Mouse (Mus musculus) macrophage (primary cell): Measurements from ENCODE around the gene Txnl4b. TPM values are rescaled to one million over a fixed set of nuclear protein-coding genes. Genes with fewer than 3 reads are reported as not detected.
A peak's percentile ranks its signal among the peaks of the same experiment; 100 is the strongest.

Experiments
- H3K27ac ChIP-seq: fragments of 350-480 bp; formaldehyde crosslinking; 2 replicates; pipeline ENCODE4 v1.9.0; 2021
- H3K36me3 ChIP-seq: fragments of 350-480 bp; formaldehyde crosslinking; 2 replicates; pipeline ENCODE4 v1.9.0; 2021; ENCODE audit errors: inconsistent target
- H3K4me3 ChIP-seq: fragments of 350-480 bp; formaldehyde crosslinking; 2 replicates; pipeline ENCODE4 v1.9.0; 2021; ENCODE audit errors: inconsistent target
- H3K79me2 ChIP-seq: fragments of 350-480 bp; formaldehyde crosslinking; 2 replicates; pipeline ENCODE4 v1.9.0; 2021; ENCODE audit errors: inconsistent target
- WGBS: methylation state at CpG from one replicate; pipeline ENCODE4 v1.1.7; 2026; ENCODE audit warnings: inconsistent platforms; ENCODE audit not compliant: missing documents; 5-methylcytosine and 5-hydroxymethylcytosine counted together
- polyA plus RNA-seq: library from polyadenylated mRNA; stranded (reverse); fragments of 250-400 nt; gene quantifications from 3 replicates; pipeline ENCODE4 v1.2.4, GENCODE M21; 2018; ENCODE audit warnings: inconsistent platforms
- total RNA-seq, 78 experiments: library from RNA; depleted of rRNA; stranded (reverse); fragments of 250-400 nt; gene quantifications; 1 replicate in 9 of 78; 2 replicates in 24 of 78; 3 replicates in 43 of 78; 4 replicates in 2 of 78; pipeline ENCODE4 v1.2.4; 2018; ENCODE audit warnings: inconsistent platforms in 56 of 78

Txnl4b gene
- total RNA-seq (2018; cell fraction: chromatin; rRNA removed), result 1 to 10 TPM in 18 of 26 experiments, under 1 TPM in 7, not detected in 1; 0.47 to 4.8 (median 1.8) TPM
- 10 to 100 TPM in 16 of 26 experiments, 1 to 10 TPM in 10; 4.1 to 14.8 (median 11.5) TPM for total RNA-seq (2018; cell fraction: cytosol; rRNA removed)
- total RNA-seq (2018; cell fraction: nucleus; rRNA removed), result 10 to 100 TPM in 4 of 26 experiments, 1 to 10 TPM in 22; 1.6 to 12.1 (median 5.8) TPM
- 7.9 to 15.1 TPM (median 9.1 TPM) in 3 replicates for polyA plus RNA-seq

GRCm38 (mm10) chr8:109565498-109566333 lies at the start of gene Txnl4b, which contains the start of gene Dhx38:
TSS of gene Txnl4b (plus strand) at chr8:109565892.
TSS of gene Dhx38 (minus strand) at chr8:109565861.
- H3K36me3 ChIP-seq, result peaks cover 33% of the 10 kb centered on the region
- H3K4me3 ChIP-seq, result peak within 1 kb of the TSS; percentile 97
- 1% methylated on average over 40 of the region's 52 CpGs for WGBS
- H3K27ac ChIP-seq, result peak within 1 kb of the TSS; percentile 88
- H3K79me2 ChIP-seq, result peaks cover 40% of the 10 kb centered on the region

DNA sequence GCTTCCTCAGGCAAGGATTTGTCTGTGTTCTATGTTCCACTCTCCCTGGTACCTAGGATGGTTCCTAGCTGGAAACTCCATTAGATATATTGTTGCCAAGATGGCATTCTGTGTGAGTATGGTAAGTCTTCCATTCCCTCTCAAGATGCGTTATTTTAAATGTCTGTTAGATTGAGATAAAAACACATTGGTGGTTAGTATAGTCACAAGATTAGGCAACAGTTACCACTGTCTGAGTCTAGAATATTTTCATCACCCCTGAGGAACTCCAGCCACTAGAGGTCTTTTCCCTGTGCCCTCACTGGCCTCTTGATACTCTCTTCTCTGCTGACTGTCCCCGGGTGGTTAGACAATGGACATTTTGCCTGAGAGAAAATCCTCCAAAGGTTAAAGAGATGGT lies 41.7 kb upstream of the Txnl4b start:
- no peak overlapping the region for H3K27ac ChIP-seq
- 82% methylated on average over 2 of the region's 2 CpGs for WGBS
- H3K79me2 ChIP-seq, result no peaks in the 10 kb centered on the region

DNA sequence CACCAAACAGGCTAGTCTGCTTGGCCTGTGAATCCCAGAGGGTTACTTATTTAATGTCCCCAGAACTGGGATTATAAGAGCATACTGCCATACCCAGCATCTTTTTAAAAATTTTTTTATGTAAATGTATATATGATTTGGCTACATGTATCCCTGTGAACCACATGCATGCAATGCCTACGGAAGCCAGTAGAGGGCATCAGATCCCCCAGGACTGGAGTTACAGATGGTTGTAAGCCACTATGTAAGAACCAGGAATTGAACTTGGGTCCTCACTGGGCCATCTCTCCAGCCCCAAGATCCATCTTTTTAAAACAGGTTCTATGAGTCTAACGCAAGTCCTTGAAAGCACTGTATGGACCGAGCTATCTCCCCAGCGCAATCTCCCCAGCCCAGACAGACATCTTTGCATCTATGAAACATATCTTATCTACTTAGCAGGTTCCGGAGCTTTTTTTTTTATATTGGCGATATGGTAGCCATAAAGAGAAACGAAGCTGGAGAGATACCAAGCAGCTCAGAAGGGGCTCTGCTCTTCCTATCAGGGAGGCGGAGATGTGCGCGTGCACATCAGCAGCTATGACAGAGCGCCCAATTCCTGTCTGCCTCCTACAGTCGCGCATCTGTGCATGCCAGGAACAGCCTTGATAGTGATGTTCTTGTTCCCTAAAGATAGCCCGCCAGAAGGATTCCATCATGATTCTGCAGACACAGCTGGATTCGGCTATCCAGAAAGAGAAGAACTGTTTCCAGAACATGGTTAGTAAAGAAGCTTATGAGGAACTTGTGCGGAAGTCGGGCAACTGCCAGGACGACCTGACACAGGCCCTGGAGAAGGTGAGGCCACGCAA lies 30.3 kb upstream of the Txnl4b start:
- H3K4me3 ChIP-seq, result no peak overlapping the region
- H3K36me3 ChIP-seq, result no peaks in the 10 kb centered on the region
- no peak overlapping the region for H3K27ac ChIP-seq
- H3K79me2 ChIP-seq, result no peaks in the 10 kb centered on the region
- 90% methylated on average over 19 of the region's 19 CpGs for WGBS

More for the DNA sequence above, 41.7 kb upstream of the Txnl4b start:
- Histone ChIP-seq H3K36me3 (no peaks in the 10 kb centered on the region), H3K4me3 (no peak overlapping the region)

DNA sequence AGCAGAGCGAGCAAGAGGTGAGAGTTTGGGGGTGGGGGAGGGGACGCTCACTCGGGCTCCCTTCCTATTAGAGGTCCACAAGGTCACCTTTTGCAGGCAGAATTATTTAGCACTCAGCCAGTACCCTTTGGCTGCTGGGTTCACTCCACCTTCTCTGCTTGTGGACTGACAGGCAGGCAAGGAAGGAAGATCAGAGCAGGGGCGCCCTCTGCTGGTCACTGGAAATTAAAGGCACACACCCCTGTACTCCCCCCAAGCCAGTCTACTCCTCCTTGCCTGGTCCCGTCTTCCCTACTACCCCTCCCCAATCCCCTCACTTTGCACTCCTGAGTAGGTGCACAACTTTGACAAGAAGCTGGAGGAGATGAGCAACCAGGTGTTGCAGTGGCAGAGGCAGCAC lies 29.0 kb upstream of the Txnl4b start:
- no peak overlapping the region for H3K4me3 ChIP-seq
- no peak overlapping the region for H3K27ac ChIP-seq
- no peaks in the 10 kb centered on the region for H3K79me2 ChIP-seq
- 27% methylated on average over 5 of the region's 5 CpGs for WGBS
- H3K36me3 ChIP-seq, result no peaks in the 10 kb centered on the region

DNA sequence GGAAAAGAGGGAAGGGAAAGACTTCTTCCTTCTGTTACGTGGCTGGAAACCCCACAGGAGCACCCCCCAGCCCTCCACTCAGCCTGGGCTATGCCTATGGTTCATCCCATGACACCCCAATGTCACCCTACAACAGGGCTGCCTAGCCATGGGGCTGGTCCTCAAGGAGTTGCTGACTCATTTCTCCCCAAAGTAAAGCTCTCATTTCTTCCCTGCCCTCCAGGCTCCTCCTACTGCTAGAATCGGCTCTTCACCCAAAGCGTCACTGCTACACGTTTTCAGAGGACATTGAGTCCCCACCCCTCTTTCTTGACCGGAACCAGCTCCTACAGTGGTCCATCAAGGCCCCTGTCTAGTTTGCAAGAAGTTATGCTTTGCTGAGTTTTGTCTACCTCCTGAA lies 23.5 kb upstream of the Txnl4b start:
- Histone ChIP-seq H3K4me3 (no peak overlapping the region), H3K36me3 (peaks cover 2% of the 10 kb centered on the region; the same call in 1 of the 2 replicates), H3K27ac (no peak overlapping the region), H3K79me2 (no peaks in the 10 kb centered on the region)
- 78% methylated on average over 5 of the region's 5 CpGs for WGBS

GRCm38 (mm10) chr8:109542748-109543519 lies 22.8 kb upstream of the Txnl4b start:
- Histone ChIP-seq H3K36me3 (peaks cover 10% of the 10 kb centered on the region), H3K27ac (no peak overlapping the region), H3K79me2 (no peaks in the 10 kb centered on the region), H3K4me3 (no peak overlapping the region)
- WGBS, result 73% methylated on average over 8 of the region's 8 CpGs

- WGBS, result 14% methylated on average over 1 of the region's 3 CpGs
- H3K4me3 ChIP-seq, result no peak overlapping the region
- no peaks in the 10 kb centered on the region for H3K79me2 ChIP-seq
- H3K27ac ChIP-seq, result no peak overlapping the region
- H3K36me3 ChIP-seq, result peaks cover 20% of the 10 kb centered on the region
These were observed 21.6 kb upstream of the Txnl4b start for GRCm38 (mm10) chr8:109544049-109544448.

DNA sequence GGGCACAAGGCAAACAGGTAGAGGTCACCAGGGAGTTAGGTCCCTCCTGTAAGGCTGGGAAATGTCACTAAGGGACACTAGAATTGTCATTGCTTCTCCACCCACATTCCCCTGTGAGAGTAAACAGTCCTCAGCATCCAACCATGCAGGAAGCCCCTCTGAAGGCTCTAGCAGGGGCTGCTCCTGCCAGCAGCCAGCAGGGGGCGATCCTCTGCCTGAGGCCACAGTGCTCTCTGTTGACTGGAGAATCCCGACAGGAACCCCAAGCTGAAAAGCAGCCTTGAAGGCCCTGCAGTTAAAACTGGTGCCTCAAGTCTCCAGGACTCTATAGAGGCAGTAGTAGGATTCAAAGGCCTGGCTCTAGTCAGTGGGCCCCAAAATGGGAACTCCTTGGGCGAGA lies 14.0 kb upstream of the Txnl4b start:
- H3K36me3 ChIP-seq, result peaks cover 96% of the 10 kb centered on the region
- 64% methylated on average over 3 of the region's 3 CpGs for WGBS
- no peaks in the 10 kb centered on the region for H3K79me2 ChIP-seq
- no peak overlapping the region for H3K27ac ChIP-seq
- no peak overlapping the region for H3K4me3 ChIP-seq

DNA sequence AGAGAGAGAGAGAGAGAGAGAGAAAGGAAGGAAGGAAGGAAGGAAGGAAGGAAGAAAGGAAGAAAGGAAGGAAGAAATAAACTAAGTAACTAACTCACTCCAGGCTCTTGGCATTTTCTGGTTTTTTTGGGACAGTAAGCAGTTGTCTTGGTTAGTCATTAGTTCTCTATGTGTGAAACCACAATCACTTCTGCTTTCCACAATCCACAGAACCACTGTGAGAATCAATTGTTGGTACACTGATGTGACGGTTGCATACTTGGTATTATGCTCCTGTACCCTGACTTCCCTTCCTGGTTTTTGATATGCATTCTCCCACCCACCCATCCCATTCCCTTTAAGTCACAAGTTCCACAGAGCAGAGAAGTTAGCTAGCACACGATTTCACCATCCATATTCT lies 1.8 kb upstream of the Txnl4b start:
- Histone ChIP-seq H3K36me3 (peaks cover 38% of the 10 kb centered on the region), H3K79me2 (peaks cover 40% of the 10 kb centered on the region), H3K4me3 (peak overlapping the region; percentile 97; the same call in 1 of the 2 replicates), H3K27ac (peak overlapping the region; percentile 13; the same call in 1 of the 2 replicates)
- 0% methylated on average over 1 of the region's 2 CpGs for WGBS

DNA sequence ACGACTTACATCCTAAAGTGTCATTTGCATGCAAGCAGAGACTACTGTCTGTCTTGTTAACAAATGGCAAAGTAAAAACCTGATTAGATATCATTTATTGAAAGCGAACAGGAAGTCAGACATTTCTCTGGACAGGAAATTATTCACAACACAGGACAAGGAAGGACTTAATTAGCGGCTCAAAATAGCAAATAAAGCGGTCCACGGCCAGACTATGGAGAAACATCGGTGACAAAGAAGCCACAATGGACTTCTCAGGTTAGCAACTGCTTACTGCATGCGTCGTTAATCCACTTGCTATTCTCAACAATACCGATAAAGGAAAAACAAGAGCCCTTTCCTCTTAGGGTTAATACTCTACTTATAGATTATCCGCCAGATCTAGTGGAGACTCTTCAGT lies 926 bp upstream of the Txnl4b start:
- 3% methylated on average over 10 of the region's 10 CpGs for WGBS
- peak overlapping the region; percentile 97 for H3K4me3 ChIP-seq
- H3K27ac ChIP-seq, result peak overlapping the region; percentile 88
- peaks cover 35% of the 10 kb centered on the region for H3K36me3 ChIP-seq
- H3K79me2 ChIP-seq, result peaks cover 40% of the 10 kb centered on the region

DNA sequence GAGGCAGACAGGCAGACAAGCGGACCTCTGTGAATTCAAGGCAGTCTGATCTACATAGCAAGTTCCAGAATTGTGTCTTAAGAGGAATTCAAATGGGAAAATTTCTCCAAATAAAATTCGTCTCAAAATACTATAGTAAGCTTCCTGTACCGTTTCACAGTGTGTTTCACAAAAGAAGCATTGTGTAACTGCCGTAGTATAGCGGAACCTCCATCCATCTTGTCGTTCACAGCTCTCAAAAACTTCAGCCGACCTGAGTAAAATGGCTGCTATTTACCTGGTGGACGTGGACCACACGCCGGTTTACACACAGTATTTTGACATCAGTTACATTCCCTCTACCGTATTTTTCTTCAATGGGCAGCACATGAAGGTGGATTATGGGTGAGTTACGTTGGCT lies 5.4 kb downstream of the Txnl4b start:
- H3K4me3 ChIP-seq, result no peak overlapping the region
- H3K79me2 ChIP-seq, result peaks cover 9% of the 10 kb centered on the region; the same call in 1 of the 2 replicates
- WGBS, result 87% methylated on average over 12 of the region's 12 CpGs
- H3K36me3 ChIP-seq, result peaks cover 22% of the 10 kb centered on the region
- H3K27ac ChIP-seq, result no peak overlapping the region

DNA sequence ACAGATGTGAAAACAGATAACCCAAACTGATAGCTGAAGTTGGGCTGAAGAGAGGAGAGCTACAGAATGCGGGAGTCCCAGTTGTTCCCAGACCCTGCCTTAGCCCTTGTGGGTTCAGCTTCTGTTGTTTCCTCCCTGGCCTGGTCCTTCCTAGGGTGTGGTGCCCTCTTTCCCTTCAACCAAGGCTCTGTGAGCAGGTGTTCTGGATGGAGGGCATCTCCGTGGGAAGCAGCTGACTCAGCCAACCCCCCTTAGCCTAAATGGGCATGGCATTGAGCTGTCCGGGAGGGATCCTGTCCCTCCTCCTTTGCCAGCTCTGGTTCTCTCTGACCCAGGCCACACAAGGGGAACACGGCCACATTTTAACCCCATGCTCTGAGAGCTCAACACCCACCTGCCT lies 10.6 kb downstream of the Txnl4b start:
- Histone ChIP-seq H3K27ac (no peak overlapping the region), H3K79me2 (no peaks in the 10 kb centered on the region), H3K4me3 (no peak overlapping the region), H3K36me3 (peaks cover 4% of the 10 kb centered on the region; the same call in 1 of the 2 replicates)
- 88% methylated on average over 3 of the region's 4 CpGs for WGBS

DNA sequence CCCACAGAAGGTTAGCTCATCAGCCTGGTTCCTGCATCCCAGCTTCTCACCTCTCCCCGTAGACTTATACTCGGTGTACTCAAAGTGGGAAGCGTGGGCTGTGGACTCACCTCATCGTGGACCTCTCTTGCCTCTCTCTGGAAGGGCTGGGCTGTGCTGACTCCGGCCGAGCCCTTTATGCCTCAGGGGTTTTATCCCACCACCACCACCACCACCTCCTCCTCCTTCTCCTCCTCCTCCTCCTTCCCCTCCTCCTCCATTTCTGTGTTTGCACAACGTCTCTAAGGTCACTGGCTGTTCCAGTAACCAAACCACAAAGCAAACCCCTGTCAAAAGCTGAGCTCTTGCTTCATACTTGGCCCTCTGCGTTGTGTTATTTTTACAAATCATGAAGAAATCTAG lies 13.2 kb downstream of the Txnl4b start, which contains the start of gene Hp:
TSS of gene Hp (minus strand) at position 273 of the 402 bp plus-strand sequence.
- H3K27ac ChIP-seq, result no peak within 1 kb of the TSS
- 17% methylated on average over 7 of the region's 8 CpGs for WGBS

GRCm38 (mm10) chr8:109584293-109584692 lies 18.6 kb downstream of the Txnl4b start:
- no peaks in the 10 kb centered on the region for H3K36me3 ChIP-seq
- H3K79me2 ChIP-seq, result no peaks in the 10 kb centered on the region
- no peak overlapping the region for H3K4me3 ChIP-seq
- WGBS, result 74% methylated on average over 4 of the region's 4 CpGs
- H3K27ac ChIP-seq, result no peak overlapping the region

More for the DNA sequence above, 13.2 kb downstream of the Txnl4b start, which contains the start of gene Hp:
- Histone ChIP-seq H3K79me2 (no peaks in the 10 kb centered on the region), H3K4me3 (no peak within 1 kb of the TSS), H3K36me3 (no peaks in the 10 kb centered on the region)
